ENCODE assay signal across 17 mouse cellular contexts in the genomic region with DNA sequence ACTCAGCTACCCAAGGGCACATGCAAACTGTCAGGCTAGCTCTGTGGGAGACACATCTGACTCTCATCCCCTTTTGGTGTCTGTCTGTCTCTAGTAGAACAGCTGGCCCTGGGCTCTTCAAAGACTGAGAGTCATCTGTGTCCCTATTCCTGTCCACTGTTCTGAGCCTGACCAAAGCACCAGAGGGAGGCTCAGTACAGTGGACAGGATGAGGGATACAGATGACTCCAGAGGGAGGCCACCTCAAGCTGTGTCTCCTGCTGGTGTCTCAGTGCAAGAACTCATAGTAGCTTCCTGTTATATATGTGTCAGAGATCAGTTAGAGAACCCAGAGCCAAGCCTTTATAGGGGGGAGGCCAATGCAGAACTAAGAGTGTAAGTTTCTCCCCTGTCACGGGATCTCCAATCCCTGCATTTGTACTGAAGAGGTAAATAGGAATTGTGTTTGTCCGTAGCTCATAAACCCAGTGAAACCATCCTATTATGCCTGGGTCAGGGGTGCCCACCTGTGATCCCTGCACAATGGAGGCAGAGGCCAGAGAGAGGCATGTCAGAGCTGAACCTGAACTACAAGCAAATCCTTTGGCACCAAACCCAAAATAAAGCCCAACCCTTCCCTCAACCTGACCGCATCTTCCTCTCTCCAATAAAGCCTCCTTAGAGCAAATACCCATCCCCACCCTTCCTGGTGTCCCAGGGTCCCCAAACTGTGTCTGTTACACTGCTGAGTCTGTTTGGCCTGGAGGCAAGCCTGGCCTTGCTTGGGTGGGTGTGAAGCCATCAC. TPM values are rescaled to one million over a fixed set of nuclear protein-coding genes. Genes with fewer than 3 reads are reported as not detected.
DNase-seq lines count a peak whose midpoint lies in the region; ATAC-seq and TF ChIP-seq lines count a peak whose summit lies in the region.
"Had no signal": no experiment of that assay in that cellular context is flagged by ENCODE, and none has a peak within 500 bp of the region (broad histone marks: within the 10 kb centered on the region; RNA-seq: fewer than 3 reads in every experiment).

No protein-coding gene starts in this region.

- no peak overlapping the region for H3K27ac ChIP-seq in forebrain, postnatal 0 days (ENCODE audit: low read depth, low read length)
- no peak overlapping the region for H3K27ac ChIP-seq in forebrain, embryonic 12.5 days
- no peak overlapping the region for H3K27ac ChIP-seq in intestine, postnatal 0 days (ENCODE audit: low read depth, low read length)
- no peak overlapping the region for H3K27ac ChIP-seq in intestine, embryonic 16.5 days (ENCODE audit: low read length)
- no peak overlapping the region; the same call in 1 of the 2 replicates for H3K27ac ChIP-seq in midbrain, embryonic 13.5 days
- H3K27ac ChIP-seq in midbrain, embryonic 15.5 days, result no peak overlapping the region
- no peak overlapping the region for H3K27ac ChIP-seq in stomach, postnatal 0 days (replicated peaks)
- H3K27ac ChIP-seq: macrophage had no signal

- no peaks in the 10 kb centered on the region for H3K36me3 ChIP-seq in forebrain, postnatal 0 days (ENCODE audit: insufficient read depth)
- no peaks in the 10 kb centered on the region for H3K36me3 ChIP-seq in forebrain, embryonic 12.5 days (replicated peaks)
- H3K36me3 ChIP-seq in intestine, postnatal 0 days (ENCODE audit: control insufficient read depth, insufficient read depth), result no peaks in the 10 kb centered on the region; the same call in 1 of the 2 replicates
- H3K36me3 ChIP-seq in intestine, embryonic 16.5 days (ENCODE audit: control insufficient read depth, insufficient read depth, low read length), result no peaks in the 10 kb centered on the region
- no peaks in the 10 kb centered on the region for H3K36me3 ChIP-seq in midbrain, embryonic 13.5 days
- no peaks in the 10 kb centered on the region for H3K36me3 ChIP-seq in midbrain, embryonic 15.5 days (replicated peaks)
- no peaks in the 10 kb centered on the region for H3K36me3 ChIP-seq in stomach, postnatal 0 days (ENCODE audit: control insufficient read depth, insufficient read depth, low read length)

- DNase-seq in forebrain, postnatal 0 days, result no peak
- DNase-seq in stomach, postnatal 0 days (ENCODE audit: low spot score), result no peak
- no peak for DNase-seq in cerebellum, adult 11-12 months
- DNase-seq: adrenal gland, postnatal 25 days had no signal

- no peak for TF ChIP-seq CTCF in forebrain, postnatal 0 days (IDR thresholded peaks at IDR 0.05; ENCODE audit: low read depth)
- TF ChIP-seq CTCF in intestine, postnatal 0 days (IDR thresholded peaks at IDR 0.05; ENCODE audit: low read depth), result no peak
- no peak for TF ChIP-seq CTCF in stomach, postnatal 0 days (IDR thresholded peaks at IDR 0.05; ENCODE audit: low read depth)

- 0 out of 2 replicates have a peak, but pooled peaks cover 3% of the 10 kb centered on the region for H3K4me1 ChIP-seq in forebrain, postnatal 0 days (ENCODE audit: insufficient read depth)
- peaks cover 7% of the 10 kb centered on the region for H3K4me1 ChIP-seq in forebrain, embryonic 12.5 days
- peaks cover 9% of the 10 kb centered on the region; the same call in 1 of the 2 replicates for H3K4me1 ChIP-seq in intestine, postnatal 0 days (replicated peaks; ENCODE audit: control insufficient read depth, insufficient read depth, low read length)
- H3K4me1 ChIP-seq in intestine, embryonic 16.5 days (ENCODE audit: control insufficient read depth, insufficient read depth, low read length), result peaks cover 18% of the 10 kb centered on the region
- H3K4me1 ChIP-seq in midbrain, embryonic 13.5 days (replicated peaks), result peaks cover 10% of the 10 kb centered on the region
- H3K4me1 ChIP-seq in midbrain, embryonic 15.5 days, result 0 out of 2 replicates have a peak, but pooled peaks cover 6% of the 10 kb centered on the region
- H3K4me1 ChIP-seq in stomach, postnatal 0 days (replicated peaks; ENCODE audit: control insufficient read depth, insufficient read depth), result 0 out of 2 replicates have a peak, but pooled peaks cover 2% of the 10 kb centered on the region

- ATAC-seq in forebrain, postnatal 0 days, result no peak
- no peak for ATAC-seq in forebrain, embryonic 12.5 days (ENCODE audit: low FRiP score)
- no peak for ATAC-seq in intestine, postnatal 0 days
- no peak for ATAC-seq in intestine, embryonic 16.5 days
- ATAC-seq in midbrain, embryonic 13.5 days, result no peak
- ATAC-seq in midbrain, embryonic 15.5 days (replicated peaks), result no peak
- peak; percentile 18; the same call in 1 of the 2 replicates for ATAC-seq in stomach, postnatal 0 days (ENCODE audit: low FRiP score, low TSS enrichment)
- ATAC-seq: inflammation-experienced regulatory T-cells, adult 6 months had no signal

- H3K9ac ChIP-seq in forebrain, postnatal 0 days, result no peak overlapping the region
- H3K9ac ChIP-seq in forebrain, embryonic 12.5 days, result no peak overlapping the region
- no peak overlapping the region for H3K9ac ChIP-seq in intestine, postnatal 0 days (ENCODE audit: low read depth, low read length)
- H3K9ac ChIP-seq in intestine, embryonic 16.5 days (ENCODE audit: low read depth, low read length), result no peak overlapping the region
- H3K9ac ChIP-seq in midbrain, embryonic 13.5 days (replicated peaks), result no peak overlapping the region
- H3K9ac ChIP-seq in midbrain, embryonic 15.5 days, result no peak overlapping the region
- H3K9ac ChIP-seq in stomach, postnatal 0 days (ENCODE audit: low read length), result no peak overlapping the region

- no peaks in the 10 kb centered on the region; the same call in 1 of the 2 replicates for H3K27me3 ChIP-seq in forebrain, postnatal 0 days (ENCODE audit: insufficient read depth, low read length)
- H3K27me3 ChIP-seq in forebrain, embryonic 12.5 days, result peaks cover 8% of the 10 kb centered on the region; the same call in 1 of the 2 replicates
- peaks cover 3% of the 10 kb centered on the region; the same call in 1 of the 2 replicates for H3K27me3 ChIP-seq in intestine, postnatal 0 days (replicated peaks; ENCODE audit: control insufficient read depth, insufficient read depth, low read length)
- H3K27me3 ChIP-seq in intestine, embryonic 16.5 days (replicated peaks; ENCODE audit: control insufficient read depth, insufficient read depth, low read length), result peaks cover 2% of the 10 kb centered on the region; the same call in 1 of the 2 replicates
- no peaks in the 10 kb centered on the region for H3K27me3 ChIP-seq in midbrain, embryonic 13.5 days
- H3K27me3 ChIP-seq in midbrain, embryonic 15.5 days (replicated peaks), result no peaks in the 10 kb centered on the region
- H3K27me3 ChIP-seq in stomach, postnatal 0 days (ENCODE audit: control insufficient read depth, insufficient read depth, low read length), result no peaks in the 10 kb centered on the region

- H3K9me3 ChIP-seq in forebrain, postnatal 0 days (ENCODE audit: low read length), result no peaks in the 10 kb centered on the region
- H3K9me3 ChIP-seq in forebrain, embryonic 12.5 days, result no peaks in the 10 kb centered on the region
- H3K9me3 ChIP-seq in intestine, postnatal 0 days (ENCODE audit: control insufficient read depth), result no peaks in the 10 kb centered on the region
- H3K9me3 ChIP-seq in intestine, embryonic 16.5 days (ENCODE audit: control insufficient read depth, low read length), result no peaks in the 10 kb centered on the region
- no peaks in the 10 kb centered on the region for H3K9me3 ChIP-seq in midbrain, embryonic 13.5 days
- H3K9me3 ChIP-seq in midbrain, embryonic 15.5 days, result no peaks in the 10 kb centered on the region
- H3K9me3 ChIP-seq in stomach, postnatal 0 days (ENCODE audit: control insufficient read depth, low read length), result no peaks in the 10 kb centered on the region

- H3K4me2 ChIP-seq in forebrain, postnatal 0 days (ENCODE audit: low read depth), result peak overlapping the region; percentile 10; the same call in 1 of the 2 replicates
- H3K4me2 ChIP-seq in forebrain, embryonic 12.5 days, result no peak overlapping the region
- peak overlapping the region; percentile 33; the same call in 1 of the 2 replicates for H3K4me2 ChIP-seq in intestine, postnatal 0 days (replicated peaks; ENCODE audit: low read depth)
- H3K4me2 ChIP-seq in intestine, embryonic 16.5 days (ENCODE audit: low read depth, low read length), result no peak overlapping the region
- H3K4me2 ChIP-seq in midbrain, embryonic 13.5 days (replicated peaks), result peak overlapping the region; percentile 9; the same call in 1 of the 2 replicates
- no peak overlapping the region for H3K4me2 ChIP-seq in midbrain, embryonic 15.5 days
- peak overlapping the region; percentile 14; the same call in 1 of the 2 replicates for H3K4me2 ChIP-seq in stomach, postnatal 0 days (replicated peaks; ENCODE audit: low read depth)
- H3K4me2 ChIP-seq: liver, embryonic 11.5 days had no signal

- no peak for TF ChIP-seq EP300 in stomach, postnatal 0 days (optimal IDR thresholded peaks at IDR 0.05)

- 80% methylated on average over 3 of the region's 3 CpGs for WGBS in forebrain, postnatal 0 days
- WGBS in forebrain, embryonic 12.5 days, result 73% methylated on average over 3 of the region's 3 CpGs
- WGBS in intestine, postnatal 0 days, result 81% methylated on average over 3 of the region's 3 CpGs
- 80% methylated on average over 3 of the region's 3 CpGs for WGBS in intestine, embryonic 16.5 days
- 75% methylated on average over 3 of the region's 3 CpGs for WGBS in midbrain, embryonic 13.5 days
- WGBS in midbrain, embryonic 15.5 days, result 82% methylated on average over 3 of the region's 3 CpGs
- 59% methylated on average over 3 of the region's 3 CpGs for WGBS in stomach, postnatal 0 days

- H3K4me3 ChIP-seq in forebrain, postnatal 0 days (ENCODE audit: low read depth, low read length), result no peak overlapping the region
- no peak overlapping the region for H3K4me3 ChIP-seq in forebrain, embryonic 12.5 days (replicated peaks)
- H3K4me3 ChIP-seq in intestine, postnatal 0 days (ENCODE audit: low read depth, low read length), result no peak overlapping the region
- H3K4me3 ChIP-seq in intestine, embryonic 16.5 days (ENCODE audit: low read length), result no peak overlapping the region
- no peak overlapping the region for H3K4me3 ChIP-seq in midbrain, embryonic 13.5 days (replicated peaks)
- H3K4me3 ChIP-seq in midbrain, embryonic 15.5 days, result no peak overlapping the region
- H3K4me3 ChIP-seq in stomach, postnatal 0 days (ENCODE audit: low read depth, low read length), result no peak overlapping the region

RNA-seq across cellular contexts. Expression of a gene that starts 6.2 kb away (rescaled TPM):
- 10.8 and 10.9 TPM in 2 replicates for total RNA-seq in forebrain, postnatal 0 days (2014; rRNA removed)
- polyA plus RNA-seq in forebrain, postnatal 0 days (2015; fragmentation: Nextera tagmentation; extraction: Ambion mirVana), result 5.9 and 6.7 TPM in 2 replicates
- polyA plus RNA-seq in forebrain, embryonic 12.5 days (2016; fragmentation: Nextera tagmentation; extraction: Ambion mirVana), result 2.2 and 2.4 TPM in 2 replicates
- 2.2 and 3.2 TPM in 2 replicates for polyA plus RNA-seq in intestine, postnatal 0 days (2015; fragmentation: Nextera tagmentation; extraction: Ambion mirVana)
- polyA plus RNA-seq in intestine, embryonic 16.5 days (2015; fragmentation: Nextera tagmentation; extraction: Ambion mirVana), result 3.0 and 3.7 TPM in 2 replicates
- polyA plus RNA-seq in midbrain, embryonic 13.5 days (2015; fragmentation: Nextera tagmentation; extraction: Ambion mirVana), result 4.1 and 5.0 TPM in 2 replicates
- polyA plus RNA-seq in midbrain, embryonic 15.5 days (2015; fragmentation: Nextera tagmentation; extraction: Ambion mirVana), result 6.0 and 7.2 TPM in 2 replicates
- polyA plus RNA-seq in stomach, postnatal 0 days (2015; fragmentation: Nextera tagmentation; extraction: Ambion mirVana), result 2.1 and 2.2 TPM in 2 replicates
- polyA plus RNA-seq: inflammation-experienced regulatory T-cells, adult 6 months had no signal

RNA-seq across cellular contexts. Expression of a gene that starts 25.1 kb away (rescaled TPM):
- total RNA-seq in forebrain, postnatal 0 days (2014; rRNA removed), result not detected in 2 replicates
- polyA plus RNA-seq in forebrain, postnatal 0 days (2015; fragmentation: Nextera tagmentation; extraction: Ambion mirVana), result not detected in 2 replicates
- not detected in 2 replicates for polyA plus RNA-seq in forebrain, embryonic 12.5 days (2016; fragmentation: Nextera tagmentation; extraction: Ambion mirVana)
- polyA plus RNA-seq in intestine, postnatal 0 days (2015; fragmentation: Nextera tagmentation; extraction: Ambion mirVana), result not detected in 2 replicates
- polyA plus RNA-seq in intestine, embryonic 16.5 days (2015; fragmentation: Nextera tagmentation; extraction: Ambion mirVana), result not detected in 2 replicates
- not detected in 2 replicates for polyA plus RNA-seq in midbrain, embryonic 13.5 days (2015; fragmentation: Nextera tagmentation; extraction: Ambion mirVana)
- polyA plus RNA-seq in midbrain, embryonic 15.5 days (2015; fragmentation: Nextera tagmentation; extraction: Ambion mirVana), result not detected in 2 replicates
- polyA plus RNA-seq in stomach, postnatal 0 days (2015; fragmentation: Nextera tagmentation; extraction: Ambion mirVana), result 0.11 TPM in 1 of 2 replicates, not detected in the other
- total RNA-seq: adrenal gland, postnatal 25 days; common myeloid progenitor, adult 5-6 weeks had no signal
- polyA plus RNA-seq: inflammation-experienced regulatory T-cells, adult 6 months; large intestine, adult 2 months; liver, embryonic 11.5 days; macrophage; neural tube, embryonic 11.5 days; thymus, postnatal 0 days had no signal

RNA-seq across cellular contexts. Expression of a gene that starts 58.4 kb away (rescaled TPM):
- total RNA-seq in forebrain, postnatal 0 days (2014; rRNA removed), result not detected in 2 replicates
- polyA plus RNA-seq in forebrain, postnatal 0 days (2015; fragmentation: Nextera tagmentation; extraction: Ambion mirVana), result not detected in 2 replicates
- polyA plus RNA-seq in forebrain, embryonic 12.5 days (2016; fragmentation: Nextera tagmentation; extraction: Ambion mirVana), result not detected in 2 replicates
- not detected in 2 replicates for polyA plus RNA-seq in intestine, postnatal 0 days (2015; fragmentation: Nextera tagmentation; extraction: Ambion mirVana)
- not detected in 2 replicates for polyA plus RNA-seq in intestine, embryonic 16.5 days (2015; fragmentation: Nextera tagmentation; extraction: Ambion mirVana)
- not detected in 2 replicates for polyA plus RNA-seq in midbrain, embryonic 13.5 days (2015; fragmentation: Nextera tagmentation; extraction: Ambion mirVana)
- polyA plus RNA-seq in midbrain, embryonic 15.5 days (2015; fragmentation: Nextera tagmentation; extraction: Ambion mirVana), result not detected in 2 replicates
- not detected in 2 replicates for polyA plus RNA-seq in stomach, postnatal 0 days (2015; fragmentation: Nextera tagmentation; extraction: Ambion mirVana)
- total RNA-seq: adrenal gland, postnatal 25 days; common myeloid progenitor, adult 5-6 weeks had no signal
- polyA plus RNA-seq: gonadal fat pad, adult 2 months; inflammation-experienced regulatory T-cells, adult 6 months; large intestine, adult 2 months; liver, embryonic 11.5 days; macrophage; neural tube, embryonic 11.5 days; thymus, postnatal 0 days had no signal

Comparison
In these comparisons a context has a peak if more than half of its experiments do, and no peak if none do; other contexts are left out.
1. H3K4me2 ChIP-seq: peak in forebrain, postnatal 0 days (single experiment), intestine, postnatal 0 days (single experiment), midbrain, embryonic 13.5 days (single experiment) and stomach, postnatal 0 days (single experiment); none in forebrain, embryonic 12.5 days (single experiment), intestine, embryonic 16.5 days (single experiment) and midbrain, embryonic 15.5 days (single experiment).